Mouse (Mus musculus) MEL (cell line): ENCODE data around the gene Vps37d. TPM values are rescaled to one million over a fixed set of nuclear protein-coding genes. Genes with fewer than 3 reads are reported as not detected.

Source experiments
- DNase-seq: peaks from one replicate; pipeline ENCODE4 v3.0.0; 2011; ENCODE audit warnings: low read depth, low spot score
- H3K27ac ChIP-seq: 2 replicates; pipeline ENCODE4 v1.5.1; 2012; ENCODE audit warnings: low read depth, mild to moderate bottlenecking, control low read depth, low read length, moderate library complexity; ENCODE audit not compliant: control insufficient read depth
- H3K27me3 ChIP-seq, 2 experiments: fragments of 150-350 bp in 1 of 2; sonication (generic) in 1 of 2; 2 replicates each; pipeline ENCODE4 v1.6.1; 2012; ENCODE audit warnings: low read length in 2 of 2, mild to moderate bottlenecking in 2 of 2, improper control_type of control experiment in 1 of 2, moderate library complexity in 1 of 2; ENCODE audit not compliant: insufficient read depth in 2 of 2, control insufficient read depth in 1 of 2
- H3K36me3 ChIP-seq, 2 experiments: 2 replicates each; pipeline ENCODE4 v1.6.1; 2012 to 2014; ENCODE audit warnings: low read length in 2 of 2, improper control_type of control experiment in 1 of 2, inconsistent platforms in 1 of 2, mild to moderate bottlenecking in 1 of 2; ENCODE audit not compliant: insufficient read depth in 2 of 2, control insufficient read depth in 1 of 2
- H3K4me1 ChIP-seq, 2 experiments: fragments of 150-350 bp in 1 of 2; sonication (generic) in 1 of 2; 2 replicates each; pipeline ENCODE4 v1.6.1; 2012; ENCODE audit warnings: low read length in 2 of 2, improper control_type of control experiment in 1 of 2, mild to moderate bottlenecking in 1 of 2; ENCODE audit not compliant: insufficient read depth in 2 of 2, control insufficient read depth in 1 of 2
- H3K4me3 ChIP-seq, 2 experiments: fragments of 150-350 bp in 1 of 2; sonication (generic) in 1 of 2; 2 replicates each; pipeline ENCODE4 v1.5.1; 2012; ENCODE audit warnings: low read depth in 2 of 2, low read length in 2 of 2, mild to moderate bottlenecking in 2 of 2, moderate library complexity in 2 of 2, control low read depth in 1 of 2, improper control_type of control experiment in 1 of 2; ENCODE audit not compliant: control insufficient read depth in 1 of 2, insufficient read depth in 1 of 2
- H3K79me2 ChIP-seq: 2 replicates; pipeline ENCODE4 v1.6.1; 2012; ENCODE audit warnings: mild to moderate bottlenecking, low read length, moderate library complexity; ENCODE audit not compliant: control insufficient read depth, poor library complexity, insufficient read depth
- H3K9ac ChIP-seq: 2 replicates; pipeline ENCODE4 v1.6.1; 2012; ENCODE audit warnings: low read depth, mild to moderate bottlenecking, control low read depth, low read length, moderate library complexity; ENCODE audit not compliant: control insufficient read depth, poor library complexity, severe bottlenecking
- H3K9me3 ChIP-seq: fragments of 150-350 bp; sonication (generic); replicated peaks from 2 replicates; pipeline ENCODE4 v1.6.1; 2012; ENCODE audit warnings: mild to moderate bottlenecking, low read length, improper control_type of control experiment, moderate library complexity; ENCODE audit not compliant: insufficient read depth
- CHD1 ChIP-seq: IDR thresholded peaks from 2 replicates; pipeline ENCODE4 v1.6.1; 2012; ENCODE audit warnings: low read depth, mild to moderate bottlenecking, inconsistent platforms, low read length, improper control_type of control experiment
- E2F4 ChIP-seq: IDR thresholded peaks from 2 replicates; pipeline ENCODE4 v1.6.1; 2011; ENCODE audit warnings: low read depth, low read length, improper control_type of control experiment, borderline replicate concordance
- ELF1 ChIP-seq: IDR thresholded peaks from 2 replicates; pipeline ENCODE4 v1.6.1; 2014; ENCODE audit warnings: low read depth, mild to moderate bottlenecking, inconsistent platforms, low read length, improper control_type of control experiment, moderate library complexity
- GABPA ChIP-seq: IDR thresholded peaks from 2 replicates; pipeline ENCODE4 v1.6.1; 2012; ENCODE audit warnings: low read depth, mild to moderate bottlenecking, inconsistent platforms, low read length, improper control_type of control experiment, moderate library complexity
- GATA1 ChIP-seq: IDR thresholded peaks from 2 replicates; pipeline ENCODE4 v1.6.1; 2011; ENCODE audit warnings: low read depth, low read length, improper control_type of control experiment
- HCFC1 ChIP-seq: IDR thresholded peaks from 2 replicates; pipeline ENCODE4 v1.6.1; 2012; ENCODE audit warnings: low read depth, mild to moderate bottlenecking, inconsistent platforms, low read length, improper control_type of control experiment, moderate library complexity
- JUND ChIP-seq: IDR thresholded peaks from 2 replicates; pipeline ENCODE4 v1.6.1; 2011; ENCODE audit warnings: low read depth, mild to moderate bottlenecking, improper control_type of control experiment, low read length
- KAT2A ChIP-seq: conservative IDR thresholded peaks from 2 replicates; pipeline ENCODE4 v1.6.1; 2012; ENCODE audit warnings: low read depth, low read length, improper control_type of control experiment, inconsistent platforms
- MAX ChIP-seq: IDR thresholded peaks from 2 replicates; pipeline ENCODE4 v1.6.1; 2011; ENCODE audit warnings: low read length, improper control_type of control experiment
- MEF2A ChIP-seq: IDR thresholded peaks from 2 replicates; pipeline ENCODE4 v1.6.1; 2014; ENCODE audit warnings: low read depth, mild to moderate bottlenecking, inconsistent platforms, low read length, improper control_type of control experiment; ENCODE audit not compliant: poor library complexity, insufficient replicate concordance, severe bottlenecking; ENCODE audit errors: extremely low read depth
- MXI1 ChIP-seq: IDR thresholded peaks from 2 replicates; pipeline ENCODE4 v1.6.1; 2011; ENCODE audit warnings: mild to moderate bottlenecking, low read depth, low read length, improper control_type of control experiment
- MYB ChIP-seq: IDR thresholded peaks from 2 replicates; pipeline ENCODE4 v1.6.1; 2011; ENCODE audit warnings: mild to moderate bottlenecking, low read depth, low read length, improper control_type of control experiment
- MYC ChIP-seq: IDR thresholded peaks from 2 replicates; pipeline ENCODE4 v1.6.1; 2011; ENCODE audit warnings: low read depth, mild to moderate bottlenecking, low read length, improper control_type of control experiment, moderate library complexity
- POLR2A ChIP-seq, 2 experiments: IDR thresholded peaks; 2 replicates each; pipeline ENCODE4 v1.6.1; 2011 to 2012; ENCODE audit warnings: low read length in 2 of 2, mild to moderate bottlenecking in 2 of 2, control low read depth in 1 of 2, improper control_type of control experiment in 1 of 2, low read depth in 1 of 2, moderate library complexity in 1 of 2; ENCODE audit not compliant: control insufficient read depth in 1 of 2, insufficient read depth in 1 of 2, poor library complexity in 1 of 2
- POLR2AphosphoS5 ChIP-seq: IDR thresholded peaks from 2 replicates; pipeline ENCODE4 v1.6.1; 2012; ENCODE audit warnings: low read depth, borderline replicate concordance, mild to moderate bottlenecking, inconsistent platforms, low read length, moderate library complexity, mixed read lengths
- SIN3A ChIP-seq: IDR thresholded peaks from 2 replicates; pipeline ENCODE4 v1.6.1; 2012; ENCODE audit warnings: low read length, improper control_type of control experiment, inconsistent platforms
- TAL1 ChIP-seq: IDR thresholded peaks from 2 replicates; pipeline ENCODE4 v1.6.1; 2012; ENCODE audit warnings: mild to moderate bottlenecking, inconsistent platforms, low read length, moderate library complexity, mixed read lengths
- TBP ChIP-seq: IDR thresholded peaks from 2 replicates; pipeline ENCODE4 v1.8.0; 2011; ENCODE audit warnings: low read depth, low read length, improper control_type of control experiment
- TCF12 ChIP-seq: IDR thresholded peaks from 2 replicates; pipeline ENCODE4 v1.6.1; 2014; ENCODE audit warnings: low read depth, mild to moderate bottlenecking, inconsistent platforms, low read length, improper control_type of control experiment, moderate library complexity
- UBTF ChIP-seq: IDR thresholded peaks from 2 replicates; pipeline ENCODE4 v1.6.1; 2012; ENCODE audit warnings: low read depth, mild to moderate bottlenecking, inconsistent platforms, low read length, improper control_type of control experiment, moderate library complexity, borderline replicate concordance; ENCODE audit not compliant: insufficient read depth
- USF2 ChIP-seq, 2 experiments: IDR thresholded peaks; 2 replicates each; pipeline ENCODE4 v1.6.1; 2011 to 2012; ENCODE audit warnings: improper control_type of control experiment in 2 of 2, low read length in 2 of 2, borderline replicate concordance in 1 of 2, inconsistent platforms in 1 of 2, low read depth in 1 of 2, mild to moderate bottlenecking in 1 of 2; ENCODE audit not compliant: insufficient read depth in 1 of 2
- ZC3H11A ChIP-seq: IDR thresholded peaks from 2 replicates; pipeline ENCODE4 v1.6.1; 2012; ENCODE audit warnings: low read depth, mild to moderate bottlenecking, inconsistent platforms, low read length, improper control_type of control experiment
- ZKSCAN1 ChIP-seq: IDR thresholded peaks from 2 replicates; pipeline ENCODE4 v1.6.1; 2012; ENCODE audit warnings: low read depth, mild to moderate bottlenecking, inconsistent platforms, low read length, improper control_type of control experiment, moderate library complexity
- ZMIZ1 ChIP-seq: IDR thresholded peaks from 2 replicates; pipeline ENCODE4 v1.6.1; 2012; ENCODE audit warnings: low read depth, mild to moderate bottlenecking, inconsistent platforms, low read length, improper control_type of control experiment, moderate library complexity
- ZNF384 ChIP-seq: IDR thresholded peaks from 2 replicates; pipeline ENCODE4 v1.6.1; 2012; ENCODE audit warnings: low read depth, mild to moderate bottlenecking, inconsistent platforms, low read length, improper control_type of control experiment
- polyA plus RNA-seq, 2 experiments: library from polyadenylated mRNA; stranded (reverse) in 1 of 2; unstranded in 1 of 2; fragments of >175 nt in 1 of 2; fragments of >200 nt in 1 of 2; gene quantifications; 2 replicates each; pipeline versions ENCODE4 v1.2.1 to v1.2.4; 2012; ENCODE audit warnings: low replicate concordance in 2 of 2, low read depth in 1 of 2; ENCODE audit not compliant: insufficient read length in 2 of 2, insufficient read depth in 1 of 2, missing spikeins in 1 of 2
- total RNA-seq: library from RNA; depleted of rRNA; stranded (reverse); fragments of 300-350 nt; gene quantifications from 2 replicates; pipeline ENCODE4 v1.2.3, GENCODE M21; 2012

The Vps37d gene
- total and polyA plus RNA-seq, 3 experiments: 0.31 to 1.2 TPM; not detected in 1

- DNase-seq: no peak
- Histone ChIP-seq H3K27ac (no peak overlapping the region), H3K9me3 (no peaks in the 10 kb centered on the region), H3K4me3 (no peak overlapping the region), H3K9ac (no peak overlapping the region), H3K4me1 (no peaks in the 10 kb centered on the region), H3K36me3 (no peaks in the 10 kb centered on the region), H3K79me2 (no peaks in the 10 kb centered on the region), H3K27me3 (no peaks in the 10 kb centered on the region)
- TF ChIP-seq TAL1 (no peak), JUND (no peak), ZMIZ1 (no peak), TCF12 (no peak), GATA1 (no peak), MAX (no peak), GABPA (no peak), E2F4 (no peak), MEF2A (no peak), HCFC1 (no peak), TBP (no peak), KAT2A (no peak), ZC3H11A (no peak), SIN3A (no peak), CHD1 (no peak), MYB (no peak), POLR2A (IDR thresholded peaks at IDR 0.05; ENCODE audit: control insufficient read depth in 1 of 2, insufficient read depth in 1 of 2, low read depth in 1 of 2, low read length in 2 of 2, poor library complexity in 1 of 2) (no peak)
Measured at GRCm38 (mm10) chr5:135109976-135110375, 31.9 kb upstream of the Vps37d start.

GRCm38 (mm10) chr5:135109426-135109825, 31.4 kb upstream of the Vps37d start:
- H3K27me3 ChIP-seq: no peaks in the 10 kb centered on the region

More at GRCm38 (mm10) chr5:135109426-135109825, 31.4 kb upstream of the Vps37d start:
- Histone ChIP-seq H3K9ac (no peak overlapping the region), H3K27ac (no peak overlapping the region), H3K4me3 (no peak overlapping the region), H3K9me3 (no peaks in the 10 kb centered on the region), H3K36me3 (no peaks in the 10 kb centered on the region), H3K4me1 (no peaks in the 10 kb centered on the region)
- DNase-seq: no peak
- TF ChIP-seq POLR2AphosphoS5 (no peak), ZMIZ1 (no peak), ZNF384 (no peak), MXI1 (no peak), GATA1 (no peak), MAX (no peak), TAL1 (no peak), MYB (no peak), ZKSCAN1 (no peak), MYC (no peak), ELF1 (no peak), TBP (no peak), TCF12 (no peak), USF2 (IDR thresholded peaks at IDR 0.05; ENCODE audit: borderline replicate concordance in 1 of 2, insufficient read depth in 1 of 2, low read depth in 1 of 2, low read length in 2 of 2) (no peak), UBTF (no peak), CHD1 (no peak)
- TF ChIP-seq, all 39 proteins: peak for 0
- no peaks in the 10 kb centered on the region for H3K79me2 ChIP-seq
